Mouse (Mus musculus): ENCODE measurements at regions not wholly inside any gene's neighbourhood (a gene's known extent, or its start where the extent isn't known, plus 50 kb on each side); places are given as distances from the start of the nearest gene placed in this dataset.

GRCm38 (mm10) chr8:103344871-103345270 lies 559.4 kb upstream of the Cdh11 start:
- no peak for DNase-seq
- intact Hi-C loops (cut with DNase I) = loop anchor here (10.0 kb wide), 1 partner anchor 680 kb away; no protein-coding TSS in a partner anchor

GRCm38 (mm10) chr8:103347158-103347871 lies 561.9 kb upstream of the Cdh11 start:
- DNase-seq = no peak
- intact Hi-C loops (cut with DNase I) = loop anchor here (10.0 kb wide), 1 partner anchor 677 kb away; no protein-coding TSS in a partner anchor

- intact Hi-C loops (cut with DNase I) = no loop called here
- peak; percentile 60 for DNase-seq
These were observed 576.3 kb upstream of the Cdh11 start for GRCm38 (mm10) chr8:103361713-103362112.

- intact Hi-C loops (cut with DNase I) = no loop called here
- peak; percentile 22 for DNase-seq
These were observed 585.0 kb upstream of the Cdh11 start for GRCm38 (mm10) chr8:103370394-103370793.

- intact Hi-C loops (cut with DNase I) = no loop called here
- no peak for DNase-seq
These were observed 587.6 kb upstream of the Cdh11 start for GRCm38 (mm10) chr8:103373007-103373406.

- DNase-seq = peak; percentile 60
- intact Hi-C loops (cut with DNase I) = no loop called here
These were observed 588.7 kb upstream of the Cdh11 start for GRCm38 (mm10) chr8:103374151-103374550.

GRCm38 (mm10) chr8:103378545-103378944 lies 593.1 kb upstream of the Cdh11 start:
- intact Hi-C loops (cut with DNase I) = no loop called here
- DNase-seq = no peak

- intact Hi-C loops (cut with DNase I) = no loop called here
- no peak for DNase-seq
These were observed 596.1 kb upstream of the Cdh11 start for GRCm38 (mm10) chr8:103381575-103381974.

- no peak for DNase-seq
- intact Hi-C loops (cut with DNase I) = no loop called here
These were observed 605.9 kb upstream of the Cdh11 start for GRCm38 (mm10) chr8:103391359-103391758.

- no peak for DNase-seq
- intact Hi-C loops (cut with DNase I) = no loop called here
These were observed 609.9 kb upstream of the Cdh11 start for GRCm38 (mm10) chr8:103395316-103395715.

GRCm38 (mm10) chr8:103398179-103398578 lies 612.7 kb upstream of the Cdh11 start:
- no peak for DNase-seq

GRCm38 (mm10) chr8:103399466-103399865 lies 614.0 kb upstream of the Cdh11 start:
- intact Hi-C loops (cut with DNase I) = no loop called here
- DNase-seq = no peak

More at GRCm38 (mm10) chr8:103398179-103398578, 612.7 kb upstream of the Cdh11 start:
- intact Hi-C loops (cut with DNase I) = no loop called here

- intact Hi-C loops (cut with DNase I) = no loop called here
- no peak for DNase-seq
These were observed 614.7 kb upstream of the Cdh11 start for GRCm38 (mm10) chr8:103400143-103400542.

- intact Hi-C loops (cut with DNase I) = no loop called here
These were observed 617.3 kb upstream of the Cdh11 start for GRCm38 (mm10) chr8:103402731-103403130.

GRCm38 (mm10) chr8:103403826-103404225 lies 618.4 kb upstream of the Cdh11 start:
- intact Hi-C loops (cut with DNase I) = no loop called here

More at GRCm38 (mm10) chr8:103402731-103403130, 617.3 kb upstream of the Cdh11 start:
- DNase-seq = no peak

GRCm38 (mm10) chr8:103405787-103406186 lies 620.3 kb upstream of the Cdh11 start:
- no peak for DNase-seq
- intact Hi-C loops (cut with DNase I) = no loop called here

More at GRCm38 (mm10) chr8:103403826-103404225, 618.4 kb upstream of the Cdh11 start:
- no peak for DNase-seq

- no peak for DNase-seq
- intact Hi-C loops (cut with DNase I) = no loop called here
These were observed 621.5 kb upstream of the Cdh11 start for GRCm38 (mm10) chr8:103406921-103407320.

- no peak for DNase-seq
- intact Hi-C loops (cut with DNase I) = no loop called here
These were observed 622.2 kb upstream of the Cdh11 start for GRCm38 (mm10) chr8:103407631-103408030.

- DNase-seq = no peak
- intact Hi-C loops (cut with DNase I) = no loop called here
These were observed 623.0 kb upstream of the Cdh11 start for GRCm38 (mm10) chr8:103408411-103408810.

- DNase-seq = no peak
- intact Hi-C loops (cut with DNase I) = no loop called here
These were observed 623.7 kb upstream of the Cdh11 start for GRCm38 (mm10) chr8:103409121-103409551.

GRCm38 (mm10) chr8:103412731-103413130 lies 627.3 kb upstream of the Cdh11 start:
- no peak for DNase-seq
- intact Hi-C loops (cut with DNase I) = no loop called here
